Mouse (Mus musculus) forebrain, postnatal 0 days (tissue): Measurements from ENCODE around the gene Slc6a8. TPM values are rescaled to one million over a fixed set of nuclear protein-coding genes. Genes with fewer than 3 reads are reported as not detected.
A peak's percentile ranks its signal among the peaks of the same experiment; 100 is the strongest.

Experiments
- ATAC-seq: fragments of 200-750 bp; cut with Nextera tagmentation; 2 replicates; pipeline ENCODE4 v1.8.0; 2017; ENCODE audit warnings: mild to moderate bottlenecking, moderate library complexity
- DNase-seq: peaks from one replicate; pipeline ENCODE4 v3.0.0-alpha.2; 2015
- H3K27ac ChIP-seq: fragments of 300-500 bp; sonication (generic); 2 replicates; pipeline ENCODE4 v1.5.1; 2014; ENCODE audit warnings: low read depth, mild to moderate bottlenecking, antibody characterized with exemption, low read length, moderate library complexity, mixed read lengths
- H3K27me3 ChIP-seq: fragments of 300-500 bp; sonication (generic); 2 replicates; pipeline ENCODE4 v1.6.1; 2014; ENCODE audit warnings: mild to moderate bottlenecking, low read length, mixed read lengths; ENCODE audit not compliant: insufficient read depth
- H3K36me3 ChIP-seq: fragments of 300-500 bp; sonication (generic); 2 replicates; pipeline ENCODE4 v1.6.1; 2014; ENCODE audit warnings: mild to moderate bottlenecking, moderate library complexity; ENCODE audit not compliant: insufficient read depth
- H3K4me1 ChIP-seq: fragments of 300-500 bp; sonication (generic); 2 replicates; pipeline ENCODE4 v1.6.1; 2014; ENCODE audit warnings: antibody characterized with exemption; ENCODE audit not compliant: insufficient read depth
- H3K4me2 ChIP-seq: fragments of 300-500 bp; sonication (generic); 2 replicates; pipeline ENCODE4 v1.6.1; 2014; ENCODE audit warnings: low read depth, mild to moderate bottlenecking, moderate library complexity
- H3K4me3 ChIP-seq: fragments of 300-500 bp; sonication (generic); 2 replicates; pipeline ENCODE4 v1.5.1; 2014; ENCODE audit warnings: low read depth, low read length, mixed read lengths
- H3K9ac ChIP-seq: fragments of 300-500 bp; sonication (generic); 2 replicates; pipeline ENCODE4 v1.6.1; 2014; ENCODE audit warnings: mild to moderate bottlenecking
- H3K9me3 ChIP-seq: fragments of 300-500 bp; sonication (generic); 2 replicates; pipeline ENCODE4 v1.6.1; 2016; ENCODE audit warnings: low read length
- CTCF ChIP-seq: sonication (generic); IDR thresholded peaks from 2 replicates; pipeline ENCODE4 v1.5.1; 2016; ENCODE audit warnings: antibody characterized with exemption, control low read depth, low read depth
- WGBS: fragments of 180-500 bp; shearing (Covaris S2); extraction: QIAGEN DNeasy Blood & Tissue Kit; methylation state at CpG from one replicate; pipeline ENCODE4 v1.1.7; 2014; 5-methylcytosine and 5-hydroxymethylcytosine counted together
- polyA plus RNA-seq: library from polyadenylated mRNA; unstranded; fragments of >200 nt; fragmentation: Nextera tagmentation; extraction: Ambion mirVana; gene quantifications from 2 replicates; pipeline ENCODE4 v1.2.1, GENCODE M21; 2015
- total RNA-seq: library from RNA; depleted of rRNA; stranded (reverse); fragments of >200 nt; gene quantifications from 2 replicates; pipeline ENCODE4 v1.2.3, GENCODE M21; 2014

Gene Slc6a8
- total and polyA plus RNA-seq, 2 experiments from 2014 or later = 5.8 to 45.4 TPM

DNA sequence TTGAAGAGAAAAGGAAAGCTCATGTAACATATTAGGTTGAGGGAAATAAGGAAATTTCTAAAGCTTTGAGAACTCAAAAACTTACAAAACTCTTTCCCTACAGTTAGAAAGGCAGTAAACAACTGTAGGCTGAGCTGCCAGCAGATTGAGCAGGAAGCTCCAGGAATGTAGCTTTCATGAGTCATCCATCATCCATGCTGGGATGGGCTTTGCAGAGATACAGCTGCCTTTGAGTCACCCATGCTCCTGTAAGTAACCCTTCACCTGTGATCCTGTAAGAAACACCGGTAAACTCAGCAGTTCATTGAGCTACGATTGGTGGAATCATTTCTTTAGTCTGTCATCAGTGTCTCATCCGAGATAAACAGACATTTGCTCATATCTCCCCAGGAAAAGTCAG is 22.1 kb upstream of the Slc6a8 start:
- no peaks in the 10 kb centered on the region for H3K4me1 ChIP-seq
- H3K9ac ChIP-seq = no peak overlapping the region
- no peak overlapping the region for H3K4me2 ChIP-seq
- no peak overlapping the region for H3K27ac ChIP-seq
- H3K36me3 ChIP-seq = no peaks in the 10 kb centered on the region
- WGBS = 76% methylated on average over 3 of the region's 3 CpGs
- no peaks in the 10 kb centered on the region for H3K9me3 ChIP-seq
- no peaks in the 10 kb centered on the region for H3K27me3 ChIP-seq
- no peak for TF ChIP-seq CTCF
- no peak overlapping the region for H3K4me3 ChIP-seq
- ATAC-seq = no peak
- no peak for DNase-seq

DNA sequence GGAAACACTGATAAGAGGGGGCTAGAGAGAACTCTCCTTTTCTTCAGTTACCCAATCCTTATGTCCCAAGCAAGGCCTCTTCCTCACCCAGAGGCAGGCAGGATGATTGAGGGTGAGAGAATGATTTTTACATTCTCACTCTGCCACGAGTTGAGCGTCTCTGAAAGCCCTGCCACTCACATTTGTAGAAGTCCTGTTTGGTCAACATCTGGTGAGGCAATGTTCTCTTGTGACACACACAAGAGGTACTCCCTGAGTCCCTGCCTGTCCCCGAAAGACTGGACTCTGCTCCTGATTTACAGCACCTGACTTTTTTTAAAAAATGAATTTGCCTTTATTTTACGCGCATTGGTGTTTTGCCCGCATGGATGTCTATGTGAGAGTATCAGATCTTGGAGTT is 19.6 kb upstream of the Slc6a8 start:
- 87% methylated on average over 6 of the region's 6 CpGs for WGBS
- Histone ChIP-seq H3K4me3 (no peak overlapping the region), H3K27ac (no peak overlapping the region), H3K4me2 (no peak overlapping the region), H3K4me1 (no peaks in the 10 kb centered on the region), H3K9ac (no peak overlapping the region), H3K27me3 (no peaks in the 10 kb centered on the region), H3K36me3 (no peaks in the 10 kb centered on the region; the same call in 1 of the 2 replicates), H3K9me3 (no peaks in the 10 kb centered on the region)
- DNase-seq (no peak), ATAC-seq (no peak)
- TF ChIP-seq CTCF = no peak

DNA sequence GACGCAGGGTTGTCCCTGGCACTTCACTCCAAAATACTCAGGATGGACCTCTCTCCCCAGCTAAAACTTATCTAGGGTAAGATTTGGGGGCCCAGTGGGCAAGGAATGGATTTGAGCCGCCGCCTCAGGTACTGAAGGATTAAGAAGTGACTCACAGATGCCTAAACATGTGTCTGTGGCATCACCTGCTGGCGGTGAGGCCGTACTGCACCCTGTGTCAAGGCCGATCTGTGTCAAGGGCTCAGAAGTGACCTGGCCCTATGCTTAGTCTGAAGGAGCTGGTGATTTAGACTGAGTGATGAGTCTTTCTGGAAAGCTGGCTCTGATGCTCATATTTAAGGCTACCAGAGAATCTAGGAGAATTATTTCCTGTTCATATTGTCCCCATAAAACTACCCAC is 18.8 kb upstream of the Slc6a8 start:
- Histone ChIP-seq H3K9ac (no peak overlapping the region), H3K4me3 (no peak overlapping the region), H3K36me3 (no peaks in the 10 kb centered on the region; the same call in 1 of the 2 replicates), H3K9me3 (no peaks in the 10 kb centered on the region), H3K27me3 (no peaks in the 10 kb centered on the region), H3K4me2 (no peak overlapping the region), H3K4me1 (no peaks in the 10 kb centered on the region), H3K27ac (no peak overlapping the region)
- DNase-seq = peak; percentile 69
- ATAC-seq = peak; percentile 59; the same call in 1 of the 2 replicates
- TF ChIP-seq CTCF = peak; percentile 88
- WGBS = 16% methylated on average over 6 of the region's 6 CpGs

DNA sequence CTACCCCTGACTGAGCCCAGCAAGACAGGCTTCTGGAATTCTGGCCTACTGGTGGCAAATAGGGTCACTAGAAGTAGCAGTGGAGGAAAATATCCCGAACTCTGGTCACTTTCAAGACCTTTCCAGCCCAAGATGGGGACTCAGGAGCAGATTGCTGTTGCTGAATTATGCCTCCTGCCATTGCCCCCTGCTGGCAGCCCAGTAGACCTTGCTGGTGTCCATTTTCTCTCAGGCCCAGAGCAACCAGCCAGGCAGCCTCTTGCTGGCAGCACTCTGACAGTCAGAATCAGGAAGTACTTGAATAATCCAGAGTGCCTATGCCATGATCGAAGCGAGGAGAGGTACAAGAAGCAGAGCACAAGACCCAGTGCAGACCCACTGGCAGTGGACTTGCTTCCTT is 17.4 kb upstream of the Slc6a8 start:
- 72% methylated on average over 3 of the region's 3 CpGs for WGBS
- TF ChIP-seq CTCF = peak; percentile 49
- H3K9me3 ChIP-seq = no peaks in the 10 kb centered on the region
- no peaks in the 10 kb centered on the region for H3K27me3 ChIP-seq
- ATAC-seq (no peak), DNase-seq (no peak)
- no peaks in the 10 kb centered on the region; the same call in 1 of the 2 replicates for H3K36me3 ChIP-seq
- no peak overlapping the region for H3K4me2 ChIP-seq
- no peak overlapping the region for H3K27ac ChIP-seq
- no peak overlapping the region for H3K4me3 ChIP-seq
- H3K4me1 ChIP-seq = no peaks in the 10 kb centered on the region
- H3K9ac ChIP-seq = no peak overlapping the region

DNA sequence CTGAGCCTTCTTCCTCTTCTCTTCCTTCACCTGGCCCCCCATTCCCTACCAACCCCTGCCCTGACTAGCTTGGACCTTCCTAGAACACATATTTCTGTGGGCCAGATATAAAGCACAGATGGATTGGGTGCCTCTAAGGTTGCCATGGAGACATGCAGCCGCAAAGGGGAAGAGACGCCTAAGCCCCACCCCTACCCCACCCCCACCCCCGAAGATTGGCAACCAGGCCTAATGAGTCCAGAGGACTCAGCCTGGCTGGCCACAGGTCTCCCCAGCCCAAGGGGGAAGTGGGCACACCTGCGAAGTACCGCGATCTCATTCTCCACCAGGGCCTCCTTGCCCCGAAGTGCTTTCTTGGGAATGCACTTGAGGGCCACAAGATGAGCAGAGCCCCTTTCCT is 14.6 kb upstream of the Slc6a8 start:
- ATAC-seq (no peak), DNase-seq (no peak)
- no peak for TF ChIP-seq CTCF
- Histone ChIP-seq H3K36me3 (no peaks in the 10 kb centered on the region; the same call in 1 of the 2 replicates), H3K9ac (peak overlapping the region; percentile 75; the same call in 1 of the 2 replicates), H3K4me1 (no peaks in the 10 kb centered on the region), H3K27me3 (no peaks in the 10 kb centered on the region), H3K4me3 (peak overlapping the region; percentile 49), H3K4me2 (peak overlapping the region; percentile 57), H3K9me3 (no peaks in the 10 kb centered on the region), H3K27ac (peak overlapping the region; percentile 35; the same call in 1 of the 2 replicates)
- 45% methylated on average over 7 of the region's 7 CpGs for WGBS

DNA sequence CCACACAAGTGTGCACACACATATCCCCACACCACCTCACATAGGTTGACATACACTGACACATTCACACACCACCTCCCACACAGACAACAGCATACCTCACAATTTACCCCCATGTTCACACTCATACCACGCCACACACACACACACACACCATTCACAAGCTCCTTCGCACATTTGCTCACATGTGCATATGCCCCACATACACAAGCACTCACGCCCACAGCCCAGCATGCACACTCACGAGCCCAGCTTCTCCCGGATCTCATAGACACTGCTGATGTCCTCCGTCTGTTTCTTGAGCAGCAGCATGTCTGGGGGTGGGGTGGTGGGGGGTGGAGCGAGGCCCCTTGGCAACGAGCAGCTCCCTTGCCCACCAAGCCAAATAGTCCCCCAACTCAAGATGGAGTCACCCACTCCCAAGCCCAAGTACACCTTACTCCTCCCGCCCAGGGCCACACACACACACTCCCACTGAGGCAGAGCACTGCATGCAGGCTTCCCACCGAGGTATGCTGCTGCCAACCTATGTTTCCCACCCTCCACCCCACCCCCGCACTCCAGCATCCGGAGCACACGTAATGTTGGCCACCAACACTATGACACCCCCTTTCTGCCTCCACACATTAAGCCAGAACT is 13.9 kb upstream of the Slc6a8 start:
- WGBS = 50% methylated on average over 13 of the region's 13 CpGs
- Histone ChIP-seq H3K4me3 (peak overlapping the region; percentile 49), H3K27me3 (no peaks in the 10 kb centered on the region), H3K9ac (peak overlapping the region; percentile 75), H3K4me2 (peak overlapping the region; percentile 57), H3K4me1 (no peaks in the 10 kb centered on the region), H3K36me3 (no peaks in the 10 kb centered on the region; the same call in 1 of the 2 replicates), H3K27ac (peak overlapping the region; percentile 85), H3K9me3 (no peaks in the 10 kb centered on the region)
- DNase-seq = peak; percentile 47
- TF ChIP-seq CTCF = no peak
- peak; percentile 64 for ATAC-seq

DNA sequence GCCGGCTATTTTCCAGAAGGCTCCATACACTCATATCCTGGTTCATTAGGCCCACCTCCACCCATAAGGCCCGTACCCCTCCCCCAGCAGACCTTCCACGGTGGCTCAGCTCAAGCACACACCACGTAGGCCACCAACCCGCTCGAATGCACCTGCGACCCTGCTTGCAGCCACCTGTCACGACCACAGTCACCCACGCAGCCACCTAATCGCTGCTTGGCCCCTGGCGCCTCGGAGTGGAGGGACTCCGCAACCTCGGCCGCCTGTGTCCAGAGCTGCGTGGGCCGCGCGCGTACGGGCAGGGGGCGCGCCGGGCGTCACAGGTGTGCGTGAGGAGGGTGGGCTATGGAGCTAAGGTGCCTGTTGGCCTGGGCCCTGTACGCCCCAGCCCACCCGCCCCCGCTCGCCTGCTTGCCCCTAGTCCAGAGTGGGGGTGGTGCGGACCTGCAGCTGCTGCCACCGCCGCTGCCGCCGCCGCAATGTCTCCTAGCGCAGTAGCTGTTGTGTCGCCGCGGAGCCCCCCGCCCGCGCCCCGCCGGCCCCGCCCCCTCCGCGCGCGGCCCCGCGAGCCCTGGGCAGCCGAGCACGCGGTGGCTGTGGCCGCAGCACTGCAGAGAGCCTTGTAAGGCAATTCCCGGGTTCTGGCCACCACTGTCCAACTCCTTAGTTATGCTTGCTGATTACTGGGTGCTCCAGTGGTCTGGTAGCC is 13.2 kb upstream of the Slc6a8 start, which contains the start of gene Pnck:
Gene Pnck, minus strand, starts transcription at position 543 of the 709 bp plus-strand sequence.
- Histone ChIP-seq H3K4me2 (peak within 1 kb of the TSS; percentile 57), H3K27ac (peak within 1 kb of the TSS; percentile 85), H3K4me3 (peak within 1 kb of the TSS; percentile 49), H3K9me3 (no peaks in the 10 kb centered on the region), H3K36me3 (no peaks in the 10 kb centered on the region; the same call in 1 of the 2 replicates), H3K27me3 (no peaks in the 10 kb centered on the region), H3K9ac (peak within 1 kb of the TSS; percentile 75), H3K4me1 (no peaks in the 10 kb centered on the region)
- TF ChIP-seq CTCF = no peak
- ATAC-seq (peak; percentile 71), DNase-seq (peak; percentile 58)
- 32% methylated on average over 49 of the region's 57 CpGs for WGBS
